Mouse (Mus musculus): ENCODE measurements at regions not wholly inside any gene's neighbourhood (a gene's known extent, or its start where the extent isn't known, plus 50 kb on each side); places are given as distances from the start of the nearest gene placed in this dataset.

DNA sequence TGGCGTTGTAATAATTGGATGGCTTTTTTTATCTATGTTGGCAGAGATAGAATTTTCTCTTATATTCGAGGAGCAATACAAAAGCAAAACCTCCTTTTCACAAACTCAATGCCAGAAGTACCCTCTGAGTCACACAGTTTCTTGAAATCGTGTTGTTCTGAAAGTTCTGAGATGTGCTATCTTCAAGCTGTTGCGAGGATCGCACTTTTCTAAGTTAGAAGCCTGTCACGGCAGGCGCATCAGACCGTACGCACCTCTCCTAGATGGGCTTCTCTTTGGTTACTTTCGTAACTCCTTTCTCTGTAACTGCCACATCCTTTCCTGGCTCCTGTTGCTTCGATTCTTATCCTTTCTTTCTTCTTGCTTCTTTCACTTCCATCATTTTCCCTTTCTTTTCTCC, 271.2 kb upstream of the Arrdc3 start:
- Histone ChIP-seq H3K4me2 (ENCODE audit: low read depth) (no peak overlapping the region), H3K4me3 (ENCODE audit: insufficient read depth in 1 of 2, low read depth in 2 of 2, low read length in 2 of 2) (no peak overlapping the region), H3K4me1 (replicated peaks; ENCODE audit: control insufficient read depth in 2 of 2, insufficient read depth in 2 of 2, low read length in 1 of 2) (no peaks in the 10 kb centered on the region), H3K27ac (no peak overlapping the region), H3K36me3 (replicated peaks; ENCODE audit: control insufficient read depth, insufficient read depth, low read depth) (no peaks in the 10 kb centered on the region), H3K9me3 (ENCODE audit: control insufficient read depth, low read length) (no peaks in the 10 kb centered on the region), H3K9ac (replicated peaks) (no peak overlapping the region), H3K27me3 (ENCODE audit: control insufficient read depth, insufficient read depth, low read length) (no peaks in the 10 kb centered on the region)
- ATAC-seq (ENCODE audit: insufficient read depth) (no peak), DNase-seq (ENCODE audit: low read depth in 3 of 3, low spot score in 3 of 3) (no peak)
- 64% methylated on average over 11 of the region's 11 CpGs for WGBS (ENCODE audit: insufficient replicate concordance)
- TF ChIP-seq CTCF (IDR thresholded peaks at IDR 0.05; ENCODE audit: low read depth) (no peak), EP300 (IDR thresholded peaks at IDR 0.05; ENCODE audit: low read depth) (no peak)

DNA sequence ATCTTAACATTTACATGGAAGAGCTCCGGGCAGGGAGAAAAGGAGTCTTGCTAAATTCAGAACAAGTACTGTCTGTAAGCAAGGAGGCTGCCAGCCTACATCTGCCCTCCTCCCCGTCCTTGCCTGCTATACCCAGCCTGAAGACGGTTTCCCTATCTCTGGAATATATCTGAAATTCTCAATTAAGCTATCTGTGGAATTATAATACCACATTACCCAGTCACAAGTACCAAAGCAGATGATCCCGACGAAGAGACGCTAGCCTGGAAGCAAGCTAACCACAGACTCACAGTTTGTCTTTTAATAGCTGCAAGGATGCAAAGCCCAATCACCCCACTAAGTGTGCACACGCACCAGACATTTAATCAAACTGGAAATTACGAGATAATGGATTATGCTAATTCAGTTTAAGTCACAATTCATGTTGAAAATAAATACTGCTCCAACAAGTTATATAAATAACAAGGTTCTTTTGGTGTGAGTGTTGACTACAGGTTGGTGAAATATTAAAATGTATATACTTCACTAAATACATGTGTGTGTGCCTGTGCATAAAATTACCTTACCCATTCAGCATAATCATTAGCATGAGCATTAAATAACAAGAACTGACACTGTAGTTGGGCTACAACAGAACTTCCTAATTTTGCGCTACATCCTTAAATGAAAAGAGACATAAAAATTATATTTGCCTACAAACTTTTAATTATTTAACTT, 269.9 kb upstream of the Arrdc3 start:
- H3K9me3 ChIP-seq (ENCODE audit: control insufficient read depth, low read length): no peaks in the 10 kb centered on the region
- no peaks in the 10 kb centered on the region for H3K4me1 ChIP-seq (replicated peaks; ENCODE audit: control insufficient read depth in 2 of 2, insufficient read depth in 2 of 2, low read length in 1 of 2)
- H3K4me3 ChIP-seq (ENCODE audit: insufficient read depth in 1 of 2, low read depth in 2 of 2, low read length in 2 of 2): no peak overlapping the region
- H3K9ac ChIP-seq (replicated peaks): no peak overlapping the region
- 49% methylated on average over 9 of the region's 9 CpGs for WGBS (ENCODE audit: insufficient replicate concordance)
- no peak for ATAC-seq (ENCODE audit: insufficient read depth)
- no peak for DNase-seq (ENCODE audit: low read depth in 3 of 3, low spot score in 3 of 3)
- no peak for TF ChIP-seq CTCF (IDR thresholded peaks at IDR 0.05; ENCODE audit: low read depth)
- TF ChIP-seq EP300 (IDR thresholded peaks at IDR 0.05; ENCODE audit: low read depth): no peak
- no peak overlapping the region for H3K4me2 ChIP-seq (ENCODE audit: low read depth)
- H3K36me3 ChIP-seq (replicated peaks; ENCODE audit: control insufficient read depth, insufficient read depth, low read depth): no peaks in the 10 kb centered on the region
- H3K27me3 ChIP-seq (ENCODE audit: control insufficient read depth, insufficient read depth, low read length): no peaks in the 10 kb centered on the region
- H3K27ac ChIP-seq: no peak overlapping the region

DNA sequence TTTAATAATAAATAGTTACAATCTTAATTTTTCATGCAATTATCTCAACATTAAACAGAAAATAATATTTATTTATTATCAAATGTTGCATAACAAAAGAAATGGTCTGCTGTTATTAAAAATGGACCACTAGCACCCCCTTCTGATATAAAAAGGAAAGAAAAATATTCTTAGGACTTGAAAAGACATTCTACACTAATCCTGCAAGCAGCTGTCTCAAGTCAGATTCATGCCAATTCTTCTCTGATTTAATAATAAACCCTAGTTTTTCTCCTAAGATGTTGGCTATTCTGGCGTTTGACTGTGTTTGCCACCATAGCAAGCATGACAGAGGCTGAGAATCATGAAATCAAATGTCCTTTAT, 269.3 kb upstream of the Arrdc3 start:
- no peaks in the 10 kb centered on the region for H3K36me3 ChIP-seq (replicated peaks; ENCODE audit: control insufficient read depth, insufficient read depth, low read depth)
- H3K27me3 ChIP-seq (ENCODE audit: control insufficient read depth, insufficient read depth, low read length): no peaks in the 10 kb centered on the region
- ATAC-seq (ENCODE audit: insufficient read depth) (no peak), DNase-seq (ENCODE audit: low read depth in 3 of 3, low spot score in 3 of 3) (no peak)
- TF ChIP-seq CTCF (IDR thresholded peaks at IDR 0.05; ENCODE audit: low read depth): no peak
- no peak for TF ChIP-seq EP300 (IDR thresholded peaks at IDR 0.05; ENCODE audit: low read depth)
- WGBS (ENCODE audit: insufficient replicate concordance): 31% methylated on average over 1 of the region's 1 CpGs
- no peaks in the 10 kb centered on the region for H3K9me3 ChIP-seq (ENCODE audit: control insufficient read depth, low read length)
- H3K9ac ChIP-seq (replicated peaks): no peak overlapping the region
- no peak overlapping the region for H3K27ac ChIP-seq
- no peak overlapping the region for H3K4me3 ChIP-seq (ENCODE audit: insufficient read depth in 1 of 2, low read depth in 2 of 2, low read length in 2 of 2)
- no peaks in the 10 kb centered on the region for H3K4me1 ChIP-seq (replicated peaks; ENCODE audit: control insufficient read depth in 2 of 2, insufficient read depth in 2 of 2, low read length in 1 of 2)
- no peak overlapping the region for H3K4me2 ChIP-seq (ENCODE audit: low read depth)

DNA sequence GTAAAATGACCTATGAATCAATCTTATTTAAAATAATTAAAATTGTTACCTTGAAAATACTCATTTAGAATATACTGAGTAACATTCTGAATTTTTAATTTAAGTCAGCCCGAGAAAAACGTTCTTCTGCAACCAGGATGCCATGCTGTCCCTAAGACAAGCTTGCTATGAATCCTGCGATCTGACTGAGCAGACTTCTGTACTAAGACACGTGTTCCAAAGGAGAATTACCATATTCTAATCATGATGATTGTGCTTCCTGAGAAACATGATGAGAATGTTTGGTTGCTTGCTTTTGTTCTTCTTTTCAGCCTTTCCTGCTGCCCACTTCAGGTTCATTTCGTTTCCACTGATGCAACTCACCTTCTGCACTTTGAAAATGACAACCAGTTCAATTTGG, 268.2 kb upstream of the Arrdc3 start:
- DNase-seq (ENCODE audit: low read depth in 3 of 3, low spot score in 3 of 3): no peak
- Histone ChIP-seq H3K36me3 (replicated peaks; ENCODE audit: control insufficient read depth, insufficient read depth, low read depth) (no peaks in the 10 kb centered on the region), H3K27me3 (ENCODE audit: control insufficient read depth, insufficient read depth, low read length) (no peaks in the 10 kb centered on the region), H3K4me2 (ENCODE audit: low read depth) (no peak overlapping the region), H3K4me1 (replicated peaks; ENCODE audit: control insufficient read depth in 2 of 2, insufficient read depth in 2 of 2, low read length in 1 of 2) (no peaks in the 10 kb centered on the region), H3K4me3 (ENCODE audit: insufficient read depth in 1 of 2, low read depth in 2 of 2, low read length in 2 of 2) (no peak overlapping the region), H3K9ac (replicated peaks) (no peak overlapping the region), H3K9me3 (ENCODE audit: control insufficient read depth, low read length) (no peaks in the 10 kb centered on the region), H3K27ac (no peak overlapping the region)
- WGBS (ENCODE audit: insufficient replicate concordance): 40% methylated on average over 5 of the region's 5 CpGs
- TF ChIP-seq EP300 (IDR thresholded peaks at IDR 0.05; ENCODE audit: low read depth) (no peak), CTCF (IDR thresholded peaks at IDR 0.05; ENCODE audit: low read depth) (no peak)
- ATAC-seq (ENCODE audit: insufficient read depth): no peak

DNA sequence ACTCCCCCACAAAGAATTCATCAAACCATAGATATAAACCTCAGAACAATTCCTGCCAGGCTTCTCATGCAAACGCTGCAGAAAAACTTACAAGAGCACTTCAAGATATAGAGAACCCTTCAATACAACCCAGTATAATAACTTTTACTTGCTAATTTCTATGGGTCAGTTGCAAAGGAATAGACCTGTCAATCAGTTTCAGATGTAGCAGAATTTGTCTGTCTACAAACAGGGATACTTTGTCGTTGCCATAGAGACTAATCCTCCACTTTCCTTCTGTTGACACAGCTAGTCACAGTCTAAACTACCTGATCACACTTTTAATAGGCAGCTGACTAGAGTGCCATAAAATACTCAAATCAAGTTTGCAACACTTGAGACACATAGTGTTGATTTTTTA, 260.2 kb upstream of the Arrdc3 start:
- WGBS (ENCODE audit: insufficient replicate concordance): 51% methylated on average over 2 of the region's 2 CpGs
- Histone ChIP-seq H3K27me3 (ENCODE audit: control insufficient read depth, insufficient read depth, low read length) (no peaks in the 10 kb centered on the region), H3K9me3 (ENCODE audit: control insufficient read depth, low read length) (no peaks in the 10 kb centered on the region), H3K4me1 (replicated peaks; ENCODE audit: control insufficient read depth in 2 of 2, insufficient read depth in 2 of 2, low read length in 1 of 2) (no peaks in the 10 kb centered on the region), H3K4me3 (ENCODE audit: insufficient read depth in 1 of 2, low read depth in 2 of 2, low read length in 2 of 2) (no peak overlapping the region), H3K9ac (replicated peaks) (no peak overlapping the region), H3K36me3 (replicated peaks; ENCODE audit: control insufficient read depth, insufficient read depth, low read depth) (no peaks in the 10 kb centered on the region), H3K4me2 (ENCODE audit: low read depth) (no peak overlapping the region), H3K27ac (no peak overlapping the region)
- DNase-seq (ENCODE audit: low read depth in 3 of 3, low spot score in 3 of 3) (no peak), ATAC-seq (ENCODE audit: insufficient read depth) (no peak)
- TF ChIP-seq EP300 (IDR thresholded peaks at IDR 0.05; ENCODE audit: low read depth): no peak
- TF ChIP-seq CTCF (IDR thresholded peaks at IDR 0.05; ENCODE audit: low read depth): no peak
